Comparison of ENCODE assay signal across 8 mouse cellular contexts in genomic region chr1:84933472-84934150, GRCm38 (mm10). TPM values are rescaled to one million over a fixed set of nuclear protein-coding genes. Genes with fewer than 3 reads are reported as not detected.
DNase-seq lines count a peak whose midpoint lies in the region; ATAC-seq lines count a peak whose summit lies in the region.

No protein-coding gene starts in this region.

- no peaks in the 10 kb centered on the region for H3K9me3 ChIP-seq in hindbrain, embryonic 14.5 days (ENCODE audit: control insufficient read depth, low read length)

- H3K9ac ChIP-seq in hindbrain, embryonic 14.5 days: peak overlapping the region; percentile 90

- H3K27me3 ChIP-seq in hindbrain, embryonic 14.5 days (ENCODE audit: control insufficient read depth, insufficient read depth, low read length): no peaks in the 10 kb centered on the region

- peak overlapping the region; percentile 96 for H3K27ac ChIP-seq in hindbrain, embryonic 14.5 days

- WGBS in hindbrain, embryonic 14.5 days: 11% methylated on average over 22 of the region's 22 CpGs

- H3K4me3 ChIP-seq in hindbrain, embryonic 14.5 days (replicated peaks; ENCODE audit: low read length): peak overlapping the region; percentile 74

- peak; percentile 15; the same call in 1 of the 2 replicates for ATAC-seq in hindbrain, embryonic 14.5 days (ENCODE audit: low FRiP score)
- ATAC-seq in erythroid progenitor cell, adult 5-6 weeks (replicated peaks; ENCODE audit: low FRiP score, poor library complexity, severe bottlenecking): no peak

- H3K4me1 ChIP-seq in hindbrain, embryonic 14.5 days (replicated peaks; ENCODE audit: control insufficient read depth, insufficient read depth, low read length): peaks cover 5% of the 10 kb centered on the region; the same call in 1 of the 2 replicates

- peak overlapping the region; percentile 73 for H3K4me2 ChIP-seq in hindbrain, embryonic 14.5 days (replicated peaks)

- no peaks in the 10 kb centered on the region; the same call in 1 of the 2 replicates for H3K36me3 ChIP-seq in hindbrain, embryonic 14.5 days (replicated peaks; ENCODE audit: control insufficient read depth, insufficient read depth)

- DNase-seq in ZHBTc4 (ENCODE audit: low read depth, low spot score): peak; percentile 86
- peak; percentile 79 for DNase-seq in cerebellum, adult 9-11 months
- peak; percentile 84 to 87 for DNase-seq in frontal cortex, postnatal 25 days (ENCODE audit: low spot score in 2 of 2)
- DNase-seq in hindbrain, embryonic 14.5 days (ENCODE audit: low spot score): peak; percentile 86
- DNase-seq in layer of hippocampus, postnatal 36 days: peak; percentile 81
- peak; percentile 75 for DNase-seq in lung, postnatal 14 days
- DNase-seq in retina, postnatal 1 day: peak; percentile 83

RNA-seq across cellular contexts. Expression of gene Slc16a14, which starts 1.3 kb away (rescaled TPM):
- polyA plus RNA-seq in hindbrain, embryonic 14.5 days (2014; fragmentation: Nextera tagmentation; extraction: Ambion mirVana): 12.0 and 12.4 TPM in 2 replicates
- 10 to 100 TPM; 12.4 to 15.6 TPM for total RNA-seq in layer of hippocampus, postnatal 36 days (2021)
- not detected in 2 replicates for total RNA-seq in erythroid progenitor cell, adult 5-6 weeks (2015; ENCODE audit: low replicate concordance)
- 0.13 TPM in 1 of 2 replicates, not detected in the other for total RNA-seq in erythroid progenitor cell, adult 5-6 weeks (2017; ENCODE audit: low replicate concordance)

Comparison
In these comparisons a context has a peak if more than half of its experiments do, and no peak if none do; other contexts are left out.
1. RNA of gene Slc16a14, which starts 1.3 kb away (total RNA-seq): 12.4 to 15.6 TPM in layer of hippocampus, postnatal 36 days; 0.13 TPM in erythroid progenitor cell, adult 5-6 weeks; every median in the first group is over 10 times any median in the second.
2. Peak in every context shown above with its lines, with median percentiles within 50 percentile points of each other: DNase-seq.